Mouse (Mus musculus): ENCODE measurements around the gene Mta3.

The Mta3 gene

GRCm38 (mm10) chr17:83810285-83810684 is 104.3 kb downstream of the Mta3 start:
- no peak for DNase-seq (ENCODE audit: low spot score)

- no peak for DNase-seq (ENCODE audit: low spot score)
Observed at GRCm38 (mm10) chr17:83812200-83812944, 106.4 kb downstream of the Mta3 start.

- no peak for DNase-seq (ENCODE audit: low spot score)
Observed at GRCm38 (mm10) chr17:83813050-83813449, 107.1 kb downstream of the Mta3 start.

- DNase-seq (ENCODE audit: low spot score) = no peak
Observed at GRCm38 (mm10) chr17:83816996-83817395, 111.0 kb downstream of the Mta3 start.

- no peak for DNase-seq (ENCODE audit: low spot score)
Observed at GRCm38 (mm10) chr17:83819503-83819902, 113.5 kb downstream of the Mta3 start.

GRCm38 (mm10) chr17:83820701-83821100 is 114.7 kb downstream of the Mta3 start:
- no peak for DNase-seq (ENCODE audit: low spot score)

GRCm38 (mm10) chr17:83821876-83822275 is 115.9 kb downstream of the Mta3 start:
- DNase-seq (ENCODE audit: low spot score) = no peak

GRCm38 (mm10) chr17:83823835-83824234 is 117.9 kb downstream of the Mta3 start:
- DNase-seq (ENCODE audit: low spot score) = no peak

- no peak for DNase-seq (ENCODE audit: low spot score)
Observed at GRCm38 (mm10) chr17:83829356-83829755, 123.4 kb downstream of the Mta3 start.

- DNase-seq (ENCODE audit: low spot score) = no peak
Observed at GRCm38 (mm10) chr17:83830616-83831292, 124.8 kb downstream of the Mta3 start.

GRCm38 (mm10) chr17:83834120-83834519 is 128.2 kb downstream of the Mta3 start:
- no peak for DNase-seq (ENCODE audit: low spot score)

- no peak for DNase-seq (ENCODE audit: low spot score)
Observed at GRCm38 (mm10) chr17:83836048-83836447, 130.1 kb downstream of the Mta3 start.

- no peak for DNase-seq (ENCODE audit: low spot score)
Observed at GRCm38 (mm10) chr17:83837659-83838190, 131.8 kb downstream of the Mta3 start.

- no peak for DNase-seq (ENCODE audit: low spot score)
Observed at GRCm38 (mm10) chr17:83839132-83839531, 133.2 kb downstream of the Mta3 start.

- DNase-seq (ENCODE audit: low spot score) = no peak
Observed at GRCm38 (mm10) chr17:83841011-83841410, 135.0 kb downstream of the Mta3 start.

- DNase-seq (ENCODE audit: low spot score) = no peak
Observed at GRCm38 (mm10) chr17:83843780-83844179, 137.8 kb downstream of the Mta3 start.

GRCm38 (mm10) chr17:83845538-83845937 is 139.6 kb downstream of the Mta3 start:
- DNase-seq (ENCODE audit: low spot score) = no peak

GRCm38 (mm10) chr17:83846301-83847021 is 140.5 kb downstream of the Mta3 start:
- no peak for DNase-seq (ENCODE audit: low spot score)

GRCm38 (mm10) chr17:83847100-83847499 is 141.1 kb downstream of the Mta3 start:
- no peak for DNase-seq (ENCODE audit: low spot score)

- DNase-seq (ENCODE audit: low spot score) = no peak
Observed at GRCm38 (mm10) chr17:83847815-83848214, 141.9 kb downstream of the Mta3 start, which contains the start of gene Haao. TSS of gene Haao (minus strand) at chr17:83847963.

- no peak for DNase-seq (ENCODE audit: low spot score)
Observed at GRCm38 (mm10) chr17:83848482-83848881, 142.5 kb downstream of the Mta3 start.

- DNase-seq (ENCODE audit: low spot score) = no peak
Observed at GRCm38 (mm10) chr17:83849081-83849675, 143.2 kb downstream of the Mta3 start.
